Mouse (Mus musculus) limb, embryonic 14.5 days (tissue): ENCODE measurements around the gene Dapk2. TPM values are rescaled to one million over a fixed set of nuclear protein-coding genes. Genes with fewer than 3 reads are reported as not detected.

Source experiments
- ATAC-seq: fragments of 200-750 bp; cut with Nextera tagmentation; 2 replicates; pipeline ENCODE4 v1.8.0; 2017; ENCODE audit warnings: low read depth, moderate number of reproducible peaks, moderate TSS enrichment; ENCODE audit not compliant: low FRiP score
- DNase-seq: peaks from one replicate; pipeline ENCODE4 v3.0.0-alpha.2; 2015; ENCODE audit warnings: low spot score
- H3K27ac ChIP-seq: fragments of 300-500 bp; sonication (generic); replicated peaks from 2 replicates; pipeline ENCODE4 v1.5.1; 2014; ENCODE audit warnings: low read depth, mild to moderate bottlenecking, low read length, moderate library complexity, mixed read lengths
- H3K27me3 ChIP-seq: fragments of 300-500 bp; sonication (generic); 2 replicates; pipeline ENCODE4 v1.6.1; 2014; ENCODE audit warnings: low read length, mixed read lengths; ENCODE audit not compliant: control insufficient read depth, insufficient read depth
- H3K36me3 ChIP-seq: fragments of 300-500 bp; sonication (generic); 2 replicates; pipeline ENCODE4 v1.6.1; 2014; ENCODE audit warnings: mild to moderate bottlenecking, low read length, moderate library complexity, mixed read lengths; ENCODE audit not compliant: control insufficient read depth, insufficient read depth
- H3K4me1 ChIP-seq: fragments of 300-500 bp; sonication (generic); 2 replicates; pipeline ENCODE4 v1.6.1; 2014; ENCODE audit warnings: antibody characterized with exemption, low read length, mixed read lengths; ENCODE audit not compliant: control insufficient read depth, insufficient read depth
- H3K4me2 ChIP-seq: fragments of 300-500 bp; sonication (generic); replicated peaks from 2 replicates; pipeline ENCODE4 v1.6.1; 2014; ENCODE audit warnings: low read depth, mild to moderate bottlenecking, low read length, moderate library complexity; ENCODE audit not compliant: severe bottlenecking
- H3K4me3 ChIP-seq: fragments of 300-500 bp; sonication (generic); replicated peaks from 2 replicates; pipeline ENCODE4 v1.5.1; 2014; ENCODE audit warnings: low read length
- H3K9ac ChIP-seq: fragments of 300-500 bp; sonication (generic); 2 replicates; pipeline ENCODE4 v1.6.1; 2014; ENCODE audit warnings: mild to moderate bottlenecking, low read depth, low read length, moderate library complexity; ENCODE audit not compliant: severe bottlenecking
- H3K9me3 ChIP-seq: fragments of 300-500 bp; sonication (generic); 2 replicates; pipeline ENCODE4 v1.6.1; 2016; ENCODE audit warnings: low read length; ENCODE audit not compliant: control insufficient read depth
- POLR2A ChIP-seq: fragments of 200-500 bp; IDR thresholded peaks from 2 replicates; pipeline ENCODE4 v1.8.0; 2012; ENCODE audit warnings: inconsistent platforms, mild to moderate bottlenecking, moderate library complexity, borderline replicate concordance; ENCODE audit not compliant: insufficient read depth, insufficient read length; ENCODE audit errors: extremely low read depth
- WGBS: fragments of 180-500 bp; shearing (Covaris S2); extraction: QIAGEN DNeasy Blood & Tissue Kit; methylation state at CpG from one replicate; pipeline ENCODE4 v1.1.7; 2014; 5-methylcytosine and 5-hydroxymethylcytosine counted together
- polyA plus RNA-seq, 2 experiments: library from polyadenylated mRNA; depleted of rRNA in 1 of 2; stranded (reverse) in 1 of 2; unstranded in 1 of 2; fragments of >200 nt; fragmentation: Nextera tagmentation in 1 of 2; extraction: Ambion mirVana in 1 of 2; gene quantifications; 2 replicates each; pipeline versions ENCODE4 v1.2.1 to v1.2.3; 2012 to 2014

Gene Dapk2
- polyA plus RNA-seq, 2 experiments, result 4.5 to 5.0 TPM

GRCm38 (mm10) chr9:66186426-66186825 lies 28.4 kb downstream of the Dapk2 start:
- WGBS, result 50% methylated on average over 6 of the region's 6 CpGs
- no peak for ATAC-seq

DNA sequence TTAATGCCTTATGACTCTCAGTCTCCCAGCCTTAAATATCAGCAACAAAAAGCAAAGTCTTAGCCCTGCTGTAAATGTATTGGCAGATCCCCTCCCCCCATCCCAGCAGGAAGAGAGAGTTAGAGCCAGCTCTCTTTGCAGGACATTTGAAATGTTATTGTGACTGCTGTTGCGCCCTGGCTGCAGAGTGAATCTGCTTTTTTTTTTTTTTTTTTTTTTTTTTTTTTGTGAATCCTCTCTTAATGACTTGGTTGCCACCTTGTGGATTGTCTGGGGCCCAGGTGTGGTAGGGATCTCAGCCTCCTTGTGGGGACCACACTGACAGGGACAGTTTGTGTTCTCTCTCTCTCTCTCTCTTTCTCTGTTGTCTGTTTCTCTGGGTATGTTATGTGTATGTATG lies 31.0 kb downstream of the Dapk2 start:
- Histone ChIP-seq H3K9ac (no peak overlapping the region), H3K4me2 (no peak overlapping the region)

More at GRCm38 (mm10) chr9:66186426-66186825, 28.4 kb downstream of the Dapk2 start:
- Histone ChIP-seq H3K4me3 (no peak overlapping the region), H3K27ac (no peak overlapping the region), H3K4me2 (no peak overlapping the region), H3K9ac (no peak overlapping the region), H3K27me3 (no peaks in the 10 kb centered on the region), H3K4me1 (no peaks in the 10 kb centered on the region), H3K9me3 (no peaks in the 10 kb centered on the region), H3K36me3 (no peaks in the 10 kb centered on the region)
- DNase-seq, result no peak
- TF ChIP-seq POLR2A, result no peak

GRCm38 (mm10) chr9:66194003-66194402 lies 36.0 kb downstream of the Dapk2 start:
- ATAC-seq (no peak), DNase-seq (no peak)
- no peaks in the 10 kb centered on the region for H3K27me3 ChIP-seq
- H3K9me3 ChIP-seq, result no peaks in the 10 kb centered on the region
- H3K36me3 ChIP-seq, result no peaks in the 10 kb centered on the region
- no peak for TF ChIP-seq POLR2A
- 76% methylated on average over 3 of the region's 3 CpGs for WGBS
- H3K9ac ChIP-seq, result no peak overlapping the region
- no peak overlapping the region for H3K4me3 ChIP-seq
- no peaks in the 10 kb centered on the region; the same call in 1 of the 2 replicates for H3K4me1 ChIP-seq
- H3K4me2 ChIP-seq, result no peak overlapping the region
- H3K27ac ChIP-seq, result no peak overlapping the region

More for the DNA sequence above, 31.0 kb downstream of the Dapk2 start:
- H3K27ac ChIP-seq, result no peak overlapping the region
- no peak overlapping the region for H3K4me3 ChIP-seq
- H3K36me3 ChIP-seq, result no peaks in the 10 kb centered on the region
- no peaks in the 10 kb centered on the region for H3K4me1 ChIP-seq
- TF ChIP-seq POLR2A, result no peak
- ATAC-seq (no peak), DNase-seq (no peak)
- WGBS, result 63% methylated on average over 1 of the region's 1 CpGs
- no peaks in the 10 kb centered on the region for H3K9me3 ChIP-seq
- no peaks in the 10 kb centered on the region for H3K27me3 ChIP-seq

DNA sequence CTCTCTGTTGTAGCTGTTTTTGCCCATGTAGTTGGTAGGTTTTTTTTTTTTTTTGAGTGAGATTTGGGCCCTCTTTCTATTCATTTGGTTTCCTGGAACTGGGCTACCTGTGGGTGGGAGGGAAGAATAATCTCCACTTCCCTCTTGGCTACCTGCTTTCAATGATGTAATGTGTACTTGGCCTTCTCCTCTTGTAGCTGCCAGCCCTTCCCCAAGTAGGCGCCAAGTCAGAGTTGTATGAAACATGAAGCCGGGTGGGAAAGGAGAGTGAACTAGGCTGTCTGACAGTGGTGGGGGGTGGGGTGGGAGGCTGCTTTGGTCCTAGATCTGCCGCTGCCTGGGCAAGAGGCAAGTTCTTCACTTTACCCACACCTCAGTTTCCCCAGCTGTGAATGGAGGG lies 38.5 kb downstream of the Dapk2 start:
- DNase-seq, result no peak
- no peak for TF ChIP-seq POLR2A
- no peak overlapping the region for H3K4me2 ChIP-seq
- no peak overlapping the region for H3K9ac ChIP-seq
- H3K4me1 ChIP-seq, result no peaks in the 10 kb centered on the region; the same call in 1 of the 2 replicates
- WGBS, result 31% methylated on average over 3 of the region's 3 CpGs
- H3K9me3 ChIP-seq, result no peaks in the 10 kb centered on the region
- no peaks in the 10 kb centered on the region for H3K27me3 ChIP-seq
- H3K36me3 ChIP-seq, result no peaks in the 10 kb centered on the region
- H3K4me3 ChIP-seq, result no peak overlapping the region
- ATAC-seq, result no peak
- no peak overlapping the region for H3K27ac ChIP-seq

- H3K36me3 ChIP-seq, result no peaks in the 10 kb centered on the region
- H3K4me1 ChIP-seq, result no peaks in the 10 kb centered on the region; the same call in 1 of the 2 replicates
- H3K4me2 ChIP-seq, result no peak overlapping the region
- no peak for ATAC-seq
- WGBS, result 81% methylated on average over 1 of the region's 1 CpGs
- no peak for TF ChIP-seq POLR2A
- no peak overlapping the region for H3K9ac ChIP-seq
- no peak overlapping the region for H3K27ac ChIP-seq
- no peaks in the 10 kb centered on the region for H3K9me3 ChIP-seq
- H3K27me3 ChIP-seq, result no peaks in the 10 kb centered on the region
- no peak overlapping the region for H3K4me3 ChIP-seq
- no peak for DNase-seq
Observed at GRCm38 (mm10) chr9:66198533-66198932, 40.5 kb downstream of the Dapk2 start.
